Mouse (Mus musculus) hindbrain, embryonic 16.5 days (tissue): Measurements from ENCODE around the gene Catsper3. TPM values are rescaled to one million over a fixed set of nuclear protein-coding genes. Genes with fewer than 3 reads are reported as not detected.

Experiments used
- ATAC-seq: fragments of 200-750 bp; cut with Nextera tagmentation; 2 replicates; pipeline ENCODE4 v1.8.0; 2017; ENCODE audit warnings: moderate TSS enrichment, moderate library complexity
- H3K27ac ChIP-seq: fragments of 300-500 bp; sonication (generic); 2 replicates; pipeline ENCODE4 v1.5.1; 2014; ENCODE audit warnings: low read depth, mild to moderate bottlenecking, control low read depth, low read length, moderate library complexity
- H3K27me3 ChIP-seq: fragments of 300-500 bp; sonication (generic); replicated peaks from 2 replicates; pipeline ENCODE4 v1.6.1; 2014; ENCODE audit warnings: low read length; ENCODE audit not compliant: control insufficient read depth, insufficient read depth
- H3K36me3 ChIP-seq: fragments of 300-500 bp; sonication (generic); 2 replicates; pipeline ENCODE4 v1.6.1; 2014; ENCODE audit warnings: mild to moderate bottlenecking, low read length, moderate library complexity, mixed read lengths; ENCODE audit not compliant: control insufficient read depth, insufficient read depth
- H3K4me1 ChIP-seq: fragments of 300-500 bp; sonication (generic); 2 replicates; pipeline ENCODE4 v1.6.1; 2014; ENCODE audit warnings: low read depth, low read length; ENCODE audit not compliant: control insufficient read depth, insufficient read depth
- H3K4me2 ChIP-seq: fragments of 300-500 bp; sonication (generic); 2 replicates; pipeline ENCODE4 v1.6.1; 2014; ENCODE audit warnings: mild to moderate bottlenecking, low read length, control low read depth, moderate library complexity
- H3K4me3 ChIP-seq: fragments of 300-500 bp; sonication (generic); 2 replicates; pipeline ENCODE4 v1.5.1; 2014; ENCODE audit warnings: mild to moderate bottlenecking, low read length, control low read depth, moderate library complexity
- H3K9ac ChIP-seq: fragments of 300-500 bp; sonication (generic); 2 replicates; pipeline ENCODE4 v1.6.1; 2014; ENCODE audit warnings: low read depth, mild to moderate bottlenecking, control low read depth, low read length, moderate library complexity
- H3K9me3 ChIP-seq: fragments of 300-500 bp; sonication (generic); 2 replicates; pipeline ENCODE4 v1.6.1; 2014; ENCODE audit warnings: mild to moderate bottlenecking, low read length, moderate library complexity; ENCODE audit not compliant: control insufficient read depth
- WGBS: fragments of 180-500 bp; shearing (Covaris S2); extraction: QIAGEN DNeasy Blood & Tissue Kit; methylation state at CpG from one replicate; pipeline ENCODE4 v1.1.7; 2014; 5-methylcytosine and 5-hydroxymethylcytosine counted together
- polyA plus RNA-seq: library from polyadenylated mRNA; unstranded; fragments of >200 nt; fragmentation: Nextera tagmentation; extraction: Ambion mirVana; gene quantifications from 2 replicates; pipeline ENCODE4 v1.2.1, GENCODE M21; 2015

Gene Catsper3
- 0.19 TPM in 1 of 2 replicates, not detected in the other for polyA plus RNA-seq

GRCm38 (mm10) chr13:55784268-55784667 lies at the start of gene Catsper3:
Catsper3 (plus strand) TSS chr13:55784568.
- H3K27me3 ChIP-seq: no peaks in the 10 kb centered on the region
- H3K27ac ChIP-seq: no peak within 1 kb of the TSS
- no peak within 1 kb of the TSS for H3K9ac ChIP-seq
- no peaks in the 10 kb centered on the region for H3K4me1 ChIP-seq
- no peak within 1 kb of the TSS for H3K4me2 ChIP-seq
- no peaks in the 10 kb centered on the region for H3K9me3 ChIP-seq
- no peaks in the 10 kb centered on the region for H3K36me3 ChIP-seq
- H3K4me3 ChIP-seq: no peak within 1 kb of the TSS
- ATAC-seq: no peak
- WGBS: 94% methylated on average over 3 of the region's 3 CpGs

- ATAC-seq: no peak
Observed at GRCm38 (mm10) chr13:55737885-55738284, 46.5 kb upstream of the Catsper3 start.

GRCm38 (mm10) chr13:55742306-55742705 lies 42.1 kb upstream of the Catsper3 start:
- H3K4me1 ChIP-seq: no peaks in the 10 kb centered on the region
- no peaks in the 10 kb centered on the region for H3K27me3 ChIP-seq
- H3K9me3 ChIP-seq: no peaks in the 10 kb centered on the region
- H3K9ac ChIP-seq: no peak overlapping the region
- no peaks in the 10 kb centered on the region for H3K36me3 ChIP-seq
- WGBS: 64% methylated on average over 8 of the region's 8 CpGs
- no peak overlapping the region for H3K4me2 ChIP-seq
- H3K27ac ChIP-seq: no peak overlapping the region
- ATAC-seq: no peak
- no peak overlapping the region for H3K4me3 ChIP-seq

More at GRCm38 (mm10) chr13:55737885-55738284, 46.5 kb upstream of the Catsper3 start:
- H3K9ac ChIP-seq: no peak overlapping the region
- H3K4me1 ChIP-seq: no peaks in the 10 kb centered on the region
- H3K27me3 ChIP-seq: no peaks in the 10 kb centered on the region
- no peaks in the 10 kb centered on the region for H3K36me3 ChIP-seq
- 92% methylated on average over 8 of the region's 8 CpGs for WGBS
- no peak overlapping the region for H3K27ac ChIP-seq
- H3K9me3 ChIP-seq: no peaks in the 10 kb centered on the region
- H3K4me2 ChIP-seq: no peak overlapping the region
- H3K4me3 ChIP-seq: no peak overlapping the region

- Histone ChIP-seq H3K9ac (no peak overlapping the region), H3K9me3 (no peaks in the 10 kb centered on the region), H3K4me1 (no peaks in the 10 kb centered on the region), H3K36me3 (no peaks in the 10 kb centered on the region), H3K4me2 (no peak overlapping the region), H3K27ac (no peak overlapping the region), H3K4me3 (no peak overlapping the region), H3K27me3 (no peaks in the 10 kb centered on the region)
- ATAC-seq: no peak
- 79% methylated on average over 13 of the region's 13 CpGs for WGBS
Observed at GRCm38 (mm10) chr13:55754380-55754779, 30.0 kb upstream of the Catsper3 start.

- Histone ChIP-seq H3K36me3 (no peaks in the 10 kb centered on the region), H3K9me3 (no peaks in the 10 kb centered on the region), H3K4me1 (no peaks in the 10 kb centered on the region), H3K4me3 (no peak overlapping the region), H3K4me2 (no peak overlapping the region), H3K9ac (no peak overlapping the region), H3K27me3 (no peaks in the 10 kb centered on the region), H3K27ac (no peak overlapping the region)
- ATAC-seq: no peak
- WGBS: 44% methylated on average over 8 of the region's 8 CpGs
Observed at GRCm38 (mm10) chr13:55756789-55757188, 27.6 kb upstream of the Catsper3 start.

GRCm38 (mm10) chr13:55757645-55758044 lies 26.7 kb upstream of the Catsper3 start:
- H3K9ac ChIP-seq: no peak overlapping the region
- no peak overlapping the region for H3K4me2 ChIP-seq
- no peak overlapping the region for H3K4me3 ChIP-seq
- no peaks in the 10 kb centered on the region for H3K36me3 ChIP-seq
- H3K4me1 ChIP-seq: no peaks in the 10 kb centered on the region
- H3K9me3 ChIP-seq: no peaks in the 10 kb centered on the region
- H3K27me3 ChIP-seq: no peaks in the 10 kb centered on the region
- ATAC-seq: no peak
- no peak overlapping the region for H3K27ac ChIP-seq
- WGBS: 88% methylated on average over 6 of the region's 6 CpGs

- H3K9ac ChIP-seq: no peak overlapping the region
- H3K27me3 ChIP-seq: no peaks in the 10 kb centered on the region
- no peaks in the 10 kb centered on the region for H3K9me3 ChIP-seq
- no peak overlapping the region for H3K27ac ChIP-seq
- no peaks in the 10 kb centered on the region for H3K4me1 ChIP-seq
- no peaks in the 10 kb centered on the region for H3K36me3 ChIP-seq
- no peak overlapping the region for H3K4me2 ChIP-seq
- ATAC-seq: no peak
- no peak overlapping the region for H3K4me3 ChIP-seq
- 44% methylated on average over 10 of the region's 10 CpGs for WGBS
Observed at GRCm38 (mm10) chr13:55760576-55760975, 23.8 kb upstream of the Catsper3 start.

GRCm38 (mm10) chr13:55761486-55761885 lies 22.9 kb upstream of the Catsper3 start:
- no peaks in the 10 kb centered on the region for H3K27me3 ChIP-seq
- H3K27ac ChIP-seq: no peak overlapping the region
- H3K9ac ChIP-seq: no peak overlapping the region
- H3K4me1 ChIP-seq: no peaks in the 10 kb centered on the region
- no peak overlapping the region for H3K4me3 ChIP-seq
- no peaks in the 10 kb centered on the region for H3K9me3 ChIP-seq
- no peak for ATAC-seq
- 83% methylated on average over 10 of the region's 10 CpGs for WGBS
- no peak overlapping the region for H3K4me2 ChIP-seq
- H3K36me3 ChIP-seq: no peaks in the 10 kb centered on the region

- Histone ChIP-seq H3K4me3 (no peak overlapping the region), H3K9ac (no peak overlapping the region), H3K27ac (no peak overlapping the region), H3K4me1 (no peaks in the 10 kb centered on the region), H3K9me3 (no peaks in the 10 kb centered on the region), H3K27me3 (no peaks in the 10 kb centered on the region), H3K4me2 (no peak overlapping the region), H3K36me3 (no peaks in the 10 kb centered on the region)
- no peak for ATAC-seq
- WGBS: 88% methylated on average over 7 of the region's 7 CpGs
Observed at GRCm38 (mm10) chr13:55774352-55774751, 10.0 kb upstream of the Catsper3 start.

- Histone ChIP-seq H3K36me3 (no peaks in the 10 kb centered on the region), H3K4me1 (no peaks in the 10 kb centered on the region), H3K4me3 (no peak overlapping the region), H3K9me3 (no peaks in the 10 kb centered on the region), H3K4me2 (no peak overlapping the region), H3K27ac (no peak overlapping the region), H3K27me3 (no peaks in the 10 kb centered on the region), H3K9ac (no peak overlapping the region)
- no peak for ATAC-seq
- 71% methylated on average over 11 of the region's 11 CpGs for WGBS
Observed at GRCm38 (mm10) chr13:55775056-55775455, 9.3 kb upstream of the Catsper3 start.
